Mouse (Mus musculus): ENCODE measurements at regions not wholly inside any gene's neighbourhood (a gene's known extent, or its start where the extent isn't known, plus 50 kb on each side); places are given as distances from the start of the nearest gene placed in this dataset.

DNA sequence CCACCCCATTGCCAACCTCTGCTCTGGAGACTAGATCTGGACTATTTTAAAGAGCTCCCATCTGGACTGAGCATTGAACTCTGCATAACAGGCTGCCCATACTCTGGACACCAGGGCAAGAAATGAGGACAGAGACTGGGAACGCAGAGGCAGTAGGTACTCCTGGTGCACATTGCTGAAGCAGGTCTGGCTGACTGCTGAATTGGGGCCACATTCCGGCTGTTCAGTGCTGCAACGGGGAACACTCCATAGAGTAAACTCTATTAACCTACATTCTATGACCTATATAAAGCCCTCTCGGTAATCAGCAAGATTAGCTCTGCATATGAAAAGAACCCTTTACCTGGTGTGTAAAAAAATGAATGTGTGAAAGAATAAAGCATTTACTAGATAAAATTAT lies 128.1 kb upstream of the Car8 start:
- no peak for TF ChIP-seq CTCF (IDR thresholded peaks at IDR 0.05; ENCODE audit: control insufficient read depth, insufficient read depth, low read length)
- no peak for TF ChIP-seq POLR2A (IDR thresholded peaks at IDR 0.05; ENCODE audit: borderline replicate concordance, control insufficient read depth, low read depth, low read length)

Data from bone marrow, adult 2 months (tissue).